Mouse (Mus musculus): ENCODE data around the gene Kif16b. TPM values are rescaled to one million over a fixed set of nuclear protein-coding genes. Genes with fewer than 3 reads are reported as not detected.
"Not testable (repeated sequence)": the region's sequence is repeated elsewhere in the genome, so short reads cannot be mapped to it uniquely, and the experiment has no call there.

The Kif16b gene
- total and polyA plus RNA-seq, 2 experiments from 2014 or later = 11.7 to 38.1 TPM

- DNase-seq (ENCODE audit: low spot score) = no peak
- WGBS = 90% methylated on average over 5 of the region's 5 CpGs
- TF ChIP-seq CTCF (IDR thresholded peaks at IDR 0.05; ENCODE audit: low read depth) (no peak), EP300 (IDR thresholded peaks at IDR 0.05; ENCODE audit: low read depth) (no peak)
- Histone ChIP-seq H3K9me3 (replicated peaks; ENCODE audit: control insufficient read depth, low read length) (no peaks in the 10 kb centered on the region), H3K4me1 (ENCODE audit: control insufficient read depth, insufficient read depth) (peaks cover 7% of the 10 kb centered on the region), H3K4me2 (ENCODE audit: low read depth, low read length) (no peak overlapping the region), H3K27ac (ENCODE audit: low read depth) (no peak overlapping the region), H3K27me3 (ENCODE audit: control insufficient read depth, insufficient read depth, low read length) (no peaks in the 10 kb centered on the region), H3K36me3 (replicated peaks; ENCODE audit: control insufficient read depth, insufficient read depth, low read length) (no peaks in the 10 kb centered on the region), H3K4me3 (ENCODE audit: low read depth, low read length) (no peak overlapping the region), H3K9ac (replicated peaks; ENCODE audit: low read depth, low read length) (no peak overlapping the region)
- ATAC-seq (ENCODE audit: insufficient read depth, low read depth) = no peak
Measured at GRCm38 (mm10) chr2:142585845-142586244, 315.5 kb downstream of the Kif16b start.

GRCm38 (mm10) chr2:142584851-142585737 is 316.2 kb downstream of the Kif16b start:
- ATAC-seq (ENCODE audit: insufficient read depth, low read depth) (no peak), DNase-seq (ENCODE audit: low spot score) (no peak)
- Histone ChIP-seq H3K4me2 (ENCODE audit: low read depth, low read length) (no peak overlapping the region), H3K27ac (ENCODE audit: low read depth) (no peak overlapping the region), H3K9me3 (replicated peaks; ENCODE audit: control insufficient read depth, low read length) (no peaks in the 10 kb centered on the region), H3K4me3 (ENCODE audit: low read depth, low read length) (no peak overlapping the region), H3K36me3 (replicated peaks; ENCODE audit: control insufficient read depth, insufficient read depth, low read length) (no peaks in the 10 kb centered on the region), H3K4me1 (ENCODE audit: control insufficient read depth, insufficient read depth) (no peaks in the 10 kb centered on the region), H3K9ac (replicated peaks; ENCODE audit: low read depth, low read length) (no peak overlapping the region), H3K27me3 (ENCODE audit: control insufficient read depth, insufficient read depth, low read length) (no peaks in the 10 kb centered on the region)
- 81% methylated on average over 11 of the region's 11 CpGs for WGBS
- no peak for TF ChIP-seq CTCF (IDR thresholded peaks at IDR 0.05; ENCODE audit: low read depth)
- no peak for TF ChIP-seq EP300 (IDR thresholded peaks at IDR 0.05; ENCODE audit: low read depth)

- ATAC-seq (ENCODE audit: insufficient read depth, low read depth) = no peak
- no peaks in the 10 kb centered on the region for H3K36me3 ChIP-seq (replicated peaks; ENCODE audit: control insufficient read depth, insufficient read depth, low read length)
Measured at GRCm38 (mm10) chr2:142580449-142580848, 320.9 kb downstream of the Kif16b start.

GRCm38 (mm10) chr2:142577414-142577813 is 323.9 kb downstream of the Kif16b start:
- H3K36me3 ChIP-seq (replicated peaks; ENCODE audit: control insufficient read depth, insufficient read depth, low read length); H3K4me2 ChIP-seq (ENCODE audit: low read depth, low read length); DNase-seq (ENCODE audit: low spot score); H3K4me1 ChIP-seq (ENCODE audit: control insufficient read depth, insufficient read depth); H3K9ac ChIP-seq (replicated peaks; ENCODE audit: low read depth, low read length); H3K9me3 ChIP-seq (replicated peaks; ENCODE audit: control insufficient read depth, low read length); H3K27ac ChIP-seq (ENCODE audit: low read depth); H3K27me3 ChIP-seq (ENCODE audit: control insufficient read depth, insufficient read depth, low read length); H3K4me3 ChIP-seq (ENCODE audit: low read depth, low read length): not testable (repeated sequence)
- 51% methylated on average over 9 of the region's 9 CpGs for WGBS
- TF ChIP-seq CTCF (IDR thresholded peaks at IDR 0.05; ENCODE audit: low read depth) = peak; percentile 26
- ATAC-seq (ENCODE audit: insufficient read depth, low read depth) = 0 out of 2 replicates have a peak, but pooled peaks have one; percentile 17

More at GRCm38 (mm10) chr2:142580449-142580848, 320.9 kb downstream of the Kif16b start:
- Histone ChIP-seq H3K4me1 (ENCODE audit: control insufficient read depth, insufficient read depth) (no peaks in the 10 kb centered on the region), H3K4me2 (ENCODE audit: low read depth, low read length) (no peak overlapping the region), H3K9ac (replicated peaks; ENCODE audit: low read depth, low read length) (no peak overlapping the region), H3K27ac (ENCODE audit: low read depth) (no peak overlapping the region), H3K4me3 (ENCODE audit: low read depth, low read length) (no peak overlapping the region), H3K27me3 (ENCODE audit: control insufficient read depth, insufficient read depth, low read length) (no peaks in the 10 kb centered on the region), H3K9me3 (replicated peaks; ENCODE audit: control insufficient read depth, low read length) (no peaks in the 10 kb centered on the region)
- DNase-seq (ENCODE audit: low spot score) = no peak
- TF ChIP-seq CTCF (IDR thresholded peaks at IDR 0.05; ENCODE audit: low read depth) (no peak), EP300 (IDR thresholded peaks at IDR 0.05; ENCODE audit: low read depth) (no peak)

GRCm38 (mm10) chr2:142569771-142570170 is 331.6 kb downstream of the Kif16b start:
- no peak for ATAC-seq (ENCODE audit: insufficient read depth, low read depth)
- Histone ChIP-seq H3K9me3 (replicated peaks; ENCODE audit: control insufficient read depth, low read length) (no peaks in the 10 kb centered on the region), H3K4me3 (ENCODE audit: low read depth, low read length) (no peak overlapping the region), H3K36me3 (replicated peaks; ENCODE audit: control insufficient read depth, insufficient read depth, low read length) (no peaks in the 10 kb centered on the region), H3K4me1 (ENCODE audit: control insufficient read depth, insufficient read depth) (no peaks in the 10 kb centered on the region), H3K9ac (replicated peaks; ENCODE audit: low read depth, low read length) (no peak overlapping the region), H3K4me2 (ENCODE audit: low read depth, low read length) (no peak overlapping the region), H3K27me3 (ENCODE audit: control insufficient read depth, insufficient read depth, low read length) (no peaks in the 10 kb centered on the region), H3K27ac (ENCODE audit: low read depth) (no peak overlapping the region)
- WGBS = 66% methylated on average over 8 of the region's 8 CpGs
- no peak for TF ChIP-seq EP300 (IDR thresholded peaks at IDR 0.05; ENCODE audit: low read depth)
- TF ChIP-seq CTCF (IDR thresholded peaks at IDR 0.05; ENCODE audit: low read depth) = no peak
- no peak for DNase-seq (ENCODE audit: low spot score)

Other genes starting within 250 kb of the Kif16b start
- gene Snrpb2, start 161.5 kb upstream of the Kif16b start, total RNA-seq (2014; rRNA removed; ENCODE audit: low replicate concordance) = 14.1 and 14.2 TPM in 2 replicates
- gene Snrpb2, start 161.5 kb upstream of the Kif16b start, polyA plus RNA-seq (2015; fragmentation: Nextera tagmentation; extraction: Ambion mirVana) = 38.4 and 43.6 TPM in 2 replicates
- not detected in 2 replicates for gene Otor, start 176.9 kb upstream of the Kif16b start, total RNA-seq (2014; rRNA removed; ENCODE audit: low replicate concordance)
- 0.21 and 0.29 TPM in 2 replicates for gene Otor, start 176.9 kb upstream of the Kif16b start, polyA plus RNA-seq (2015; fragmentation: Nextera tagmentation; extraction: Ambion mirVana)